Mouse (Mus musculus): ENCODE measurements around the gene Gbp2. TPM values are rescaled to one million over a fixed set of nuclear protein-coding genes. Genes with fewer than 3 reads are reported as not detected.
"Not testable (repeated sequence)": the region's sequence is repeated elsewhere in the genome, so short reads cannot be mapped to it uniquely, and the experiment has no call there.

The Gbp2 gene
- total RNA-seq (2021) = 1 to 10 TPM; 1.6 to 3.3 TPM

DNA sequence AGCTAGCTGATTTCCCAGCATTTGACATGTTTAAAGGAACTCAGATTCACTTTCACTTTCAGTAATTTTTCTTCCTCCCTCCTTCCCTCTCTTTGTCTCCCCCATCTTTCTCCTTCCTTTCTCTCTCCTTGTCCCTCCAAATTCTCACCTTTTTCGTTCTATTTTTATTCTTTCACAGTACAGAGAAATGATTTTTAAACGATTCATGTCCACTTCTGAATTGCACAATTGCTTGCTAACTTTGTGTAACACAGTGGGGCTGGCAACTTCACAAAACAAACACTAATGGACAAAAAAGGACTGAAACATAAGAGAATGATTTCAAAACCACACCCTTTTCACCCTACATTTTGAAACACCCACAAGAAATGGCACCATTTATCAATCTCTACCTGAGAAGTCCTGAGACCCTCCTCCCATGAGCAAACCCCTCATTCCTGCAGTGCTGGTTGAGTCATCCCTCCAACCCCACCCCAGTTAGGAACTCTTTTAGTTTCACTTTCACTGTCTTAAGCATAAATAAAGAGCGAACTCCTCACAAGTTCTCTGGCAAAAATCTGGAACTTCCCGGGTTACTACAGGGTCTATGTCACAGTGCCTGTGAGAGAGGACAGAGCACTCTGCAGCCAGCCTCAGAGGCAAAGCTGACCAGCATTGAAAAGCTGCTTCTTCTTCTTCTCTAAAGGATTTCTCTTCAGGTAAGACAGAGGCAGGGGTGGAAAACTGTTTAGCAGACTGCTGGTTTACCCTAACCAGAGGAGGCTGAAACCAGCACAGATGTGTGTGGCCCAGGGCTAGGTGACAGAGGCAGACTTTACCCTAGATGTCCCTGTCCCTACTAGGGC lies at the start of gene Gbp2:
Gene Gbp2 (plus strand): TSS at position 492 of the 845 bp plus-strand sequence.
- DNase-seq = no peak

DNA sequence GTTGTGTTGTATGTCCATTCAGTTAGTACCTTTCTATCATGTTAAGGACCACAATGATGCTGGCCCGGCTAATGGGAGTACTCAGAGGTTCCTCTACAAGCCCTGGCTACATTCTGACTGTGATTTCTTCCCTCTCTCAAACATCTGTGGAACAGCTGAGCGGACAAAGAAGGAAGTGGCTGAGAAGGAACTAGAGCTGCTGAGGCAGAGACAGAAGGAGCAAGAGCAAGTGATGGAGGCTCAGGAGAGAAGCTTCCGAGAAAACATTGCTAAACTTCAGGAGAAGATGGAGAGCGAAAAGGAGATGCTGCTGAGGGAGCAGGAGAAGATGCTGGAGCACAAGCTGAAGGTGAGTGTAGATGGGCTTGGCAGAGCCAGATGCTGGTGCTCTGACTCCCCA lies 49.7 kb upstream of the Gbp2 start:
- no peak for DNase-seq

DNA sequence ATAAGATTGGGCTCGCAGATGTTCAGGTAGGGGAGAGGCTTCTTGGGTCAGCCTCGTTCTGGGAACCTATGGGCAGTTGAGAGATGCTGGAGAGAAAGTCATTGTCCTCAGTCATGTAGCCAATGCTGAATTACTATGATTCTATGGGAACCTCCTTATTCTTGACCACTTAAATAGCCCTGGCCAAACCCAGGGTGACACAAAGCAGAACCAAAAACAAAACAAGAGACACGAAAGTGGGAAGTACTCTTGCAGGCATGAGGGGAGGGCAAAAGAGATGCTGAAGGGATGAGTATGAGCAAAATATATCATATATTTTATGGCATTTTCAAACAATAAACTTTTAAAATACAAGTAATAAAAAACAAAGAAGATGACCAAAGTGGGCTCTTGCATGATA lies 43.3 kb upstream of the Gbp2 start:
- DNase-seq = no peak

DNA sequence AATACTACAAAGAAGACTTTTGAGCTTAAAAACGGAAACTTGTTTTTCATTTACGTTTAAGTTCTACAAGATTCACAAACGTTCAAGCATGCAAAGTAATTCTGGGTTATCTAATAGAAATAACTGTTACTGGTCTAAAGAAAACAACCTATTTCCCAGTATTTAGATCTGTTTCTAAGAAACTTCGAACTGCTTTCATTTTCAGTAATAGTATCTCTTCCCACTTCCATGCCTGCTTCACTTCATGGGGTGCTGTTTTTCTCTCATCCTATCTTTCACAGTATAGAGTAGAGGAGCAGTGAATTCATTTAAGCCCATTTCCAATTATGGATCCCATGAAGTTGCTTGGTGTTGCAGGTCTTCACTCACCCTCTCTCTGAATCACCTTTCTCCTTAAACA lies 42.1 kb upstream of the Gbp2 start:
- no peak for DNase-seq

DNA sequence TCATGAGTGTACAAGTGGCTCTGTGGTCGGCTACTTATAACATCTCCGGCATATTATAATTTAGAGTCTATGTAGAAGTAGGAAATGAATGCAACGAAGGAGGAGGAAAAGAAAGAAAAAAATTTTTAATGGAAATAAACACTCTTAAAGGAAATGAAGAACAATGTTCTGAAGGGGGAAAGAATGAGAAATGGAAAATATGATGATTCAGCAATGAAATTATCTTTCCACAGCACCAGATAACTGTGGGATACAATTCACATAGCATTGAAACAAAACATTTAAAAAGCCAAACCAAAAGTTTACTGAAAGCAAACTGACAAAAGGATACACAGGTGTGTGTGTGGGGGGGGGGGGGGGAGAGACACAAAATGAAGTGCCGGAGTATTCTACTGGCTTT lies 37.3 kb upstream of the Gbp2 start:
- DNase-seq = no peak

DNA sequence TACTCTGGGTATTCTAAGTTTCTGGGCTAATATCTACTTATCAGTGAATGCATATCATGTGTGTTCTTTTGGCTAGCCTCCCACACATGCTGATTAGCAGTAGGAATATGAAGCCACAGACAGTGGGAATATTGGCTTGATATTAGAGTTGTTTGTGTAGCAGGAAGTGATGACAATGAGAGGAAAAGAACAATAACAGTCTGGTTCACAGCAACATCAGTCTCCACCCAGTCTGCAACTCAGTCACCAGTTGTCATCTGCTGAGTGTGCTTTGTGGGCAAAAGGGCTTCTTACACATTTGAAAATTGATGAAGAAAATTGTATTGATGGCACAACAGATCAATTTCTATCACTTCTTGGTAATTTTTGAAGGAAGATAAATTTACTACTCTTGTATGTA lies 33.0 kb upstream of the Gbp2 start:
- no peak for DNase-seq

DNA sequence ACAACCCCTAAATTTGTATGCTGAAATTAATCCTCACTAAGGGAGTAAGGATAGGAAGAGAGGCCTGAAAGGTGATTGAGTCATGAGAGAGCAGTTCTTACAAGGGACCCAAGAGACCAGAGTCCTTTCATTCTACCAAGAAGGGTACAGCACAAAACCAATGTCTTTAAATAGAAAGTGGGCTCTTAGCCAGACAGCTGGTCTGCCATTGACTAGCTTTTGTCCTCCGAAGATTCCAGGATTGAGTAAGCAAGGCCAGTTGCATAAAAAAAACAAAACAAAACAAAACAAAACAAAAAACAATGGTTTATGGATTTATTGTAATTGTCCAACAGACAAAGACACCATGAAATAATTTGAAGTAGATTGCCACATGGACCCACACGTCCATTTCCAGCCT lies 31.5 kb upstream of the Gbp2 start:
- no peak for DNase-seq

DNA sequence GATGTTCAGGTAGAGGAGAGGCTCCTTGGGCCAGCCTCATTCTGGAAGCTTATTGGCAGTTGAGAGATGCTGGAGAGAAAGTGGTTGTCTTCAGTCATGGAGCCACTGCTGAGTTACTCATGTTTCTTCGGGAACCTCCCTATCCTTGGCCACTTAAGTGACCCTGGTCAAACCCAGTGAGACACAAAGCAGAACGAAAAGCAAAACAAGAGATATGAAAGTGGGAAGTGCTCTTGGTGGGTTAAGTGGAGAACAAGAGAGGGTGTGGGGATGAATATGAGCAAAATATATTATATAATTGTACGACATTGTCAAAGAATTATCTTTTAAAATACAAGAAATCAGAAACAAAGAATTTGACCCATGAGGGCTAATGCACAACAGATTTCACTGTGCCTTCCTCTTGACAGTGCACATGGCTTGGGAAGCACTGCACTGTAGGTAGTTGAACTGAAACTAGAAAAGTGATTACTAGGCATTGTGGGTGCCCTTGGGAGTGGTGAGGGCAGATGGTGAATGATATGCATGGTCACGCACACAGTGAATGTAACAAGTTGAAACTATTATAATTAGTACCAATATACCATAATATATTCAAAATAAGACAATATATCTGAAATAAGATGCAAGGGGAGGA lies 29.9 kb upstream of the Gbp2 start:
- DNase-seq = no peak

DNA sequence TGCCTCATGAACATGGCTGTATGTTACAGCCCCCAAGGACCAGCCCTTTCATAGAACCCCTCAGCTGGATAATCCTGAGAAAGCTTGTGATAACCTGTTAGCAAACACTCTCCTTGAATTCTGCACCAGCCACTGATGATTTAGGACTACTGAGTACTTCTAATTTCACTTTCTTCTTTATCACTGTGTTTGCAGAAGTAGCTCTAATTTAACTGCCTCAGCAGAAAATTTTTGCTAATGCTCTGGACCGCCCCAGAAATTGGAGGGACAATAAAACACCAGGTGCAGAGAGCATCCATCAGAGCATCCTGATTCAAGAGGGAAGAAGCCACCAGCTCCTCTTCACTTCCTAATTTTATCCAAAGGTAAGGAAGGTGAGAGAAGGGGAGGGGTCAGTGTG lies 25.9 kb upstream of the Gbp2 start, which contains the start of gene Gbp2b:
Gene Gbp2b (plus strand): TSS at position 301 of the 400 bp plus-strand sequence.
- DNase-seq = no peak

DNA sequence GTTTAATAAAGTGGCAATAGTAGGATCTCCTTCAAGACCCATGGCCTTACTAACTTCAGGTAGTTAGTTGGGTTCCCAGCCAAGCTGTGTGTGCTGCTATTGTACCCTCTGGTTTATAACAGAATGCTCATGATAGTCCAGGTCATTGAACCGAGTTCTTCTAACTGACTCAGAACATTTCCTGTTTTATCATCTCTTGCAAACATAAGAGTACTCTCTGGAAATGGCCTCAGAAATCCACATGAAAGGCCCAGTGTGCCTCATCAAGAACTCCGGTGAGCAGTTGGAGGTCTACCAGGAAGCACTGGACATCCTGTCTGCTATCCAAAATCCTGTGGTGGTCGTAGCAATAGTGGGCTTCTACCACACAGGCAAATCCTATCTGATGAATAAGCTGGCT lies 22.5 kb upstream of the Gbp2 start:
- no peak for DNase-seq

DNA sequence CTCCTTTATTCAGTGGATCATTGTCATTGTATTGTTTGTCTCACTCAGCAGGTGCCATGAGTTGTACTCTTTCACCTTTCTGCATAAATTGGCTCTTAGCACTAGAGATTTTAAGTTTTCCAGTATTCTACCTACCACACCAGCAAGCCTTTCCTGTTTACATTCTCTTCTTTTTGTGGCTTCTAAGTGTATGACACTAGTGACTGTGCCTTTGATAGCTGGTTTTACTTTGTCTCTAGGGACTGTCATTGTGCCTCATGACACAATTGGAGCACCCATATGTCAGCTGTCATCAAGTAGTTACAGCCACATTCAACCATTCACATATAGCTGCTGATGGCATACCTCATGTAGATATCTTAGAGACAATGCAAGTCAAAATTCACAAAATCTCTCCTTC lies 18.7 kb upstream of the Gbp2 start:
- no peak for DNase-seq

DNA sequence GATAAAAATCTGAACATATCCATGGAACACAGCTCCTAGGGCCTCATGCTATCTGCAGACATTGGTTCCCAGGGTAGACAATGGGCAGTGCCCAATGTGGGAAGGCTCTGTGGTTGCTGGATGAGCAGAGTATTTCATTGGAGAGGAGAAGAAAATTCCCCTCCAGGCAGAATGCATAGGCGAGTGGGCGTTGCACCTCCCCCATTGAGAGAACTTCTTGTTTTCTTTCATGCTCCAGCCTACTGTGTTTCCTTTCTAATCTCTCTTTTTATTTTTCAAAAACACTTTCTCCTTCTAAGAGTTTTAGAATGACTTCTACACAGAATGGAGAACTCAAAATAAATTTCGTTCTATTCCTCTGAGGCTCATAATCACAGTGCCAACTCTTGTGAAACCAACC lies 1.7 kb upstream of the Gbp2 start:
- DNase-seq = no peak

DNA sequence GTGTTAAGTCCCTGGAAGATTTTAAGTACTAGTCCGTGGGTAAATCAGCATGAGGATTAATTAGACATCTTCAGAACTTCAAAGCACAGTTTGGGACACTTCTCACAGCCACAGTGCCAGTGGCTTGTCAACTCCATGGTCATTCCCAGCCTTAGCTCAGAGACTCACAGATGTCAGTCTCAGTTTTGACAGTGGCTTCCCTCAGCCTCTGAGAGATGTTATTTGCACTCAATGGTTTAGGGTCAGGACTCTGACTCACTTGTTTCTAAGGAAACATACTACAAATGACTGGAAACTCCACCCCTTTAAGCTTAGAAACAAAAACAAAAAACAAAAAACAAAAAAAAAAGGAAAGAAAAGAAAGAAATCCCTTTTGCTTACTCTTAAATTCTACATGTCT lies 796 bp upstream of the Gbp2 start:
- no peak for DNase-seq

DNA sequence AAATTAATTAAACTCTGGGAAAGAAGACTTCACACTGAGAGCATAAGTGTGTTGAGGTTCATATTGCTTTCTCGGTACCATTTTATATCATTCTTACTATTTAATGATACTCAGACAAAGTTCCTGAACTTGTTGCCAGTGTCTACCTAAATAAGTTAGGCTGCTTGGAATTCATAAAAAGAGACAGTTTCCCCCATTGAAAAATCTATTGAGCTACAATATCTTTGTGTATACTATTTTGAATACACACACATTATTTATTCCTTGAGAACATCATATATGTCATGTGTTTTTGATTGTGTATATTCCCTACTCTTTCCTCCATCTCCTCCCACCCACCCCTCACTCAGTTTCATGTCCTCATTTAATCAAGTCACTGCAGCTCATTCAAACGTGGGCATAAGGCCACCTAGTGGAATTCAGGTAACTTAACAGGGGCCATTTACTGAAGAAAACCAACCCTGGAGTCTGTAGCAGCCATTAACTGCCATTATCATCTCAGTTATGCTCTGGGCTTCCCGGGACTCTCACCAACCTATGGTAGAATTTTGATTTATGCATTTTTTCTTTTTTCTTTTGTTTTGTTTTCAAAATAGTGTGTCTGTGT lies 657 bp downstream of the Gbp2 start:
- DNase-seq = no peak

DNA sequence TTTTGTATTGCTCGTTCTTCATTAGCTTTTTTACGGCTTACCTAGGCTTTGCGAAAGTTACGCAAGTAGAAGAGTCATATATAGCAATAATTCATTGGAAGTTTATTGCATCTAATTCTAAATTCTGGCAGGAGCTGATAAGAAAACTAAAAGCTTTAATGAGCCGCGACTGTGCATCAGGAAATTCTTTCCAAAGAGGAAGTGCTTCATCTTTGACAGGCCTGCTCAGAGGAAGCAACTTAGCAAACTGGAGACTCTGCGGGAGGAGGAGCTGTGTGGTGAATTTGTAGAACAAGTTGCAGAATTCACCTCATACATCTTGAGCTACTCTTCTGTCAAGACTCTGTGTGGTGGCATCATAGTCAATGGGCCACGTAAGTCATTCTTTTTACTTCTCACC lies 10.0 kb downstream of the Gbp2 start:
- DNase-seq = no peak

DNA sequence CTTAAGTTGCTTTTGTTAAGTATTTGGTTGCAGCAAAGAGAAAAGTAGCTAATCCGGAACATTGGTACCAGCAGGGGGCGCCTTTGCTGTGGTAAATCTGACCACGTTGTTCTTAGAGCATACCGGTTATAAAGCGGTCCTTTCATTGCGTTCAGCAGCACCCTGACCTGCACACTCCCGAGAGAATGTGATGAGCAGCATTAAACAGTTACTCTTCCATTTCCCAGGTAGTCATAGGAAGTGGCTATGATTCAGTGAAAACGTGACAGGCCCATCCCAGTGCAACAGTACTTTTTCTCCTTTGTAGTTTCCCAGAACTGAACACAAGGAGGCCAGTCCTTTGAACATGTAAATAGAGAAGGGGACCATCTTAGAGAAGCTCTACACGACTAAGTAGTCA lies 19.8 kb downstream of the Gbp2 start:
- peak in 1 of 2 experiments; percentile 5 for DNase-seq

DNA sequence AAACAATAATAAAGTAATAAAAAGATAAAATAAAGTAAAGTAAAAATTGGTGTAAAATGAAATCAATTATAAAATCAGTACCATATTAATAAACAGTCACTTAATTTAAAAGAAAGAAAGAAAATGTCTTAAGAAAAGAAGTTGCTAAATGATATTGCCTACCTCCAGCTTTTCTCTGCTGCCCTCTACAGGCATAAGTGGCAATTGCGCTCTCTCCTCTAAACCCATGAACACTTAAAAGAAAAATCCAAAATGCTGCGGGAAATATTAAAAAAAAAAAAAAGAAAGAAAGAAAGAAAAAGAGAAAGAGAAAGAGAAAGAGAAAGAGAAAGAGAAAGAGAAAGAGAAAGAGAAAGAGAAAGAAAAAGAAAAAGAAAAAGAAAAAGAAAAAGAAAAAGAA lies 25.5 kb downstream of the Gbp2 start:
- peak; percentile 25 to 59 for DNase-seq

DNA sequence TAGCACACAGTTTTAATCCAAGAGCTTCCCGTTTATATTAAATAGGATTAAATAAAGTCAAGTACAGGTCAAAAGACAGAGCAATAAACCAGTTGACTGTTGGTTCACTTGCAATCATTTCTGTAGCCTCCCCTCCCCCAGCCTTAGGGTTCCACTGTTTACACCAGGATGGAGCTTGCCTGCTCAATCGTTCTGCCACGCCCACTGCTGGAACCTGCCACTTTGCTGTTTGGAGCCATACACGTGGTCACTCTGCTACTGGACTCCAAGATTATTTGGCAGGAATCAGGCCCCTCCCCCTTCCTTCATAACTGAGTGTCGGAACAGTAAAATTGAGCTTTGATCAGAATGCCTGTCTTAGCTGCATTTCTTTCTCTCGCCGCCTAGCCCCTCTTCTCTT lies 27.4 kb downstream of the Gbp2 start:
- not testable (repeated sequence) for DNase-seq

DNA sequence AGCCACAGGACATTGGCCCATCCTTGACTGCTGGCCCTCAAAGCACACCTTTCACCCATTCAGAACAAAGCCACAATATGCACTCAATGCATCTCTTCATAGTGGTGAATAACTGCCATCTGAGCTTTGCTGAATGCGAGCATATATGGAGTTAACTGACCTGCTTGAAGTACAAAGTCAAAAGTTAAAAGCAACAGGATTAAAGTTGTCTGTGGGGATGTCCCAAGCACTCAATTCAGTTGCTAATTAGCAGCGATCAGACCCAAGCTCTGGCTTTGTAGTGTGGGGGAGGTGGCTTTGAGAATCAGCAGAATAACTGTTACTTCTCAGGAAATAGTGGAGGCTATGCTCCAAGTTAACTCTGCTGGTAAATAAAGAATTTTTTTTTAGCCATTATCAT lies 29.8 kb downstream of the Gbp2 start:
- DNase-seq = no peak

DNA sequence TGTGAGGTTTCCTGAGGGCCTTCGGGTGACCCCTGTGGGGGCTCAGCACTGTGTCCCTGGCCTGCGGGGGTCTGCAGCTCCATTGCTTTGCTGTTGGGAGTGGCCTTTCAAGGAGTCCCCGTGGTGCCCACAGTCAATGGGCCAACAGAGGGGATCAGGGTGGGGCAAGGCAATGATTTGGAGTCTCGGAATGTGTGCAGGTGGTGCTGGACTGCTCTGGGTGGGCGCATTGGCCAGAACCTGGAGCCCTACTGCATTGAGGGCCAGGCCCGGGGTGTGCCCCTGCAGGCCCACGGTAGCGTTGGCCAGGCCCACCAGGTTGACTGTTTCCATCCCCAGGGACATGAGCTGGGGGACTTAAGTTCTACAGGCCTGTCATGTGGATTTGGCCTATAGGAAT lies 44.3 kb downstream of the Gbp2 start:
- DNase-seq = no peak

DNA sequence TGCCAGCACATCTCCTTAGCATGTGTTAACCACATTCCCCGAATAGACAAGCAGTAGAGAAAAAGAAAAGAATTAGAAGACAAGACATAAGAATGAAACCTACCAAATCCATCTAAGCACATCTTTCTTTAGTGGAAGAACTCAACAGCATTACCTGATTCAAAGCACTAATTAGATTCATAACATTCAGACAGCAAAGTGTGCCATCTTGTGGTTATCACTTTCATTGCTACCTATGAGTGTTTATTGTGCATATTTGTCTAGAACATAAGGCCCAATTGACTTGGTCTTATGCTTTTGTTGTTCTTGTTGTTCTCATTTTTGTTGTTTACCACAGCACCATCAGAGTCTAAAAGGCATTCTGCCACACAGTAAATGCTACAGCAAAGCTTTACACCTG lies 54.2 kb downstream of the Gbp2 start:
- no peak for DNase-seq

Measured in layer of hippocampus, postnatal 36 days (tissue).